Mouse (Mus musculus): ENCODE data around the gene Dpp4.

DNA sequence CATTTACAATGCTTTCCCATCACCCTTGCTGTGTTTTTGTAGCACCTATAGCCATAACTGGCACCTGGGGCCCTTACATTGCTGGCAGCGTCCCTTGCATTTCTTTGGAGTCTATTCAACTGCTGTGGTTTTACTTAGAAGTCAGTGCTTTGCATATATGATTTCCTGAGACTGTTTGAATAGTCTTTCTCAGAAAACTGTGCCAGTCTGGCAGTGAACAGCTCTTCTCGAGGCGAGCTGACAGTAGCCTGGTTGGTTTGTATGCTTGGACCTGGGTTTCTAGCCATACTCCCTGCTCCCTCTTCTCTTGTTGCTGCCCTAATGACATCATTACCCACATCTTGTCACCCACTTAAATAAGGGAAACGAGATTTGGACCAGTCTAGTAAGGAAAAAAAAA, 80.1 kb downstream of the Dpp4 start:
- TF ChIP-seq CTCF (IDR thresholded peaks at IDR 0.05; ENCODE audit: control insufficient read depth, insufficient read depth, insufficient read length), result no peak
- no peak for TF ChIP-seq USF1 (IDR thresholded peaks at IDR 0.05; ENCODE audit: low read depth)
- no peak for TF ChIP-seq MAX (IDR thresholded peaks at IDR 0.05)
- no peak for TF ChIP-seq MYOD1 (IDR thresholded peaks at IDR 0.05; ENCODE audit: control insufficient read depth, insufficient read length, low read depth)
- TF ChIP-seq CEBPB (IDR thresholded peaks at IDR 0.05; ENCODE audit: low read depth), result no peak
